Mouse (Mus musculus) olfactory bulb, adult 2 months (tissue): ENCODE results near the gene Zfp867.

Source experiments
- CTCF ChIP-seq: fragments of 200-500 bp; IDR thresholded peaks from 2 replicates; pipeline ENCODE4 v1.5.1; 2012; ENCODE audit warnings: low read depth, mild to moderate bottlenecking, low read length, moderate library complexity; ENCODE audit not compliant: insufficient read depth
- POLR2A ChIP-seq: fragments of 200-500 bp; IDR thresholded peaks from 2 replicates; pipeline ENCODE4 v1.6.1; 2012; ENCODE audit warnings: mild to moderate bottlenecking, low read depth, low read length, moderate library complexity; ENCODE audit not compliant: insufficient read depth

GRCm38 (mm10) chr11:59421967-59422366, 50.3 kb downstream of the Zfp867 start:
- no peak for TF ChIP-seq POLR2A
- no peak for TF ChIP-seq CTCF
